Mouse (Mus musculus) kidney, adult 2 months (tissue): ENCODE results near the gene Kirrel3. TPM values are rescaled to one million over a fixed set of nuclear protein-coding genes. Genes with fewer than 3 reads are reported as not detected.
A peak's percentile ranks its signal among the peaks of the same experiment; 100 is the strongest.

ENCODE experiments used
- DNase-seq: peaks from one replicate; pipeline ENCODE4 v3.0.0; 2021
- H3K27ac ChIP-seq: fragments of 200-500 bp; 2 replicates; pipeline ENCODE4 v1.5.1; 2012; ENCODE audit warnings: low read depth, low read length, control low read depth, inconsistent platforms; ENCODE audit not compliant: insufficient read depth
- H3K27me3 ChIP-seq: fragments of 200-500 bp; replicated peaks from 2 replicates; pipeline ENCODE4 v1.6.1; 2012; ENCODE audit warnings: mild to moderate bottlenecking, moderate library complexity, low read length, inconsistent platforms; ENCODE audit not compliant: control insufficient read depth, insufficient read depth
- H3K36me3 ChIP-seq: fragments of 200-500 bp; 2 replicates; pipeline ENCODE4 v1.6.1; 2012; ENCODE audit warnings: mild to moderate bottlenecking, moderate library complexity, low read length, inconsistent platforms; ENCODE audit not compliant: control insufficient read depth, insufficient read depth
- H3K4me1 ChIP-seq: fragments of 200-500 bp; 2 replicates; pipeline ENCODE4 v1.6.1; 2011; ENCODE audit warnings: low read length; ENCODE audit not compliant: control insufficient read depth, insufficient read depth
- H3K4me3 ChIP-seq: fragments of 200-500 bp; 2 replicates; pipeline ENCODE4 v1.5.1; 2011; ENCODE audit warnings: mild to moderate bottlenecking, low read depth, low read length, control low read depth; ENCODE audit not compliant: insufficient read depth
- CTCF ChIP-seq: fragments of 200-500 bp; conservative IDR thresholded peaks from 2 replicates; pipeline ENCODE4 v1.5.1; 2011; ENCODE audit warnings: low read depth, mild to moderate bottlenecking, control low read depth, low read length, moderate library complexity, mixed read lengths; ENCODE audit not compliant: insufficient read depth, insufficient read length
- POLR2A ChIP-seq: fragments of 200-500 bp; IDR thresholded peaks from one replicate; pipeline ENCODE4 v1.6.1; 2011; ENCODE audit warnings: low read depth, low read length, control low read depth
- whole genome bisulfite sequencing: fragments of 180-500 bp; shearing (Covaris S2); methylation state at CpG from one replicate; pipeline ENCODE4 v1.1.7; 2018; 5-methylcytosine and 5-hydroxymethylcytosine counted together
- polyA plus RNA-seq: library from polyadenylated mRNA; depleted of rRNA; stranded (reverse); fragments of >200 nt; gene quantifications from 2 replicates; pipeline ENCODE4 v1.2.3, GENCODE M21; 2012

Gene Kirrel3
- polyA plus RNA-seq, 1 experiment, result 0.47 TPM

GRCm38 (mm10) chr9:34498651-34499050 is 13.0 kb downstream of the Kirrel3 start:
- Histone ChIP-seq H3K27me3 (no peaks in the 10 kb centered on the region), H3K27ac (no peak overlapping the region), H3K4me3 (no peak overlapping the region), H3K36me3 (no peaks in the 10 kb centered on the region), H3K4me1 (no peaks in the 10 kb centered on the region)
- DNase-seq, result peak; percentile 73
- 2% methylated on average over 5 of the region's 5 CpGs for WGBS
- TF ChIP-seq CTCF (peak; percentile 93), POLR2A (no peak)

GRCm38 (mm10) chr9:34507164-34507563 is 21.5 kb downstream of the Kirrel3 start:
- WGBS, result 81% methylated on average over 2 of the region's 2 CpGs
- H3K27ac ChIP-seq, result no peak overlapping the region
- H3K27me3 ChIP-seq, result no peaks in the 10 kb centered on the region; the same call in 1 of the 2 replicates
- H3K4me1 ChIP-seq, result no peaks in the 10 kb centered on the region
- no peaks in the 10 kb centered on the region for H3K36me3 ChIP-seq
- TF ChIP-seq POLR2A, result no peak
- TF ChIP-seq CTCF, result no peak
- H3K4me3 ChIP-seq, result no peak overlapping the region
- no peak for DNase-seq

- no peak for DNase-seq
- Histone ChIP-seq H3K4me1 (no peaks in the 10 kb centered on the region), H3K27ac (no peak overlapping the region), H3K36me3 (no peaks in the 10 kb centered on the region), H3K27me3 (no peaks in the 10 kb centered on the region), H3K4me3 (no peak overlapping the region)
- TF ChIP-seq CTCF, result no peak
- 88% methylated on average over 6 of the region's 6 CpGs for WGBS
These were observed 33.2 kb downstream of the Kirrel3 start for GRCm38 (mm10) chr9:34518861-34519260.

GRCm38 (mm10) chr9:34520234-34520950 is 34.7 kb downstream of the Kirrel3 start:
- TF ChIP-seq POLR2A (no peak), CTCF (no peak)
- H3K4me1 ChIP-seq, result no peaks in the 10 kb centered on the region
- no peaks in the 10 kb centered on the region for H3K36me3 ChIP-seq
- no peaks in the 10 kb centered on the region for H3K27me3 ChIP-seq
- 37% methylated on average over 20 of the region's 20 CpGs for WGBS
- no peak for DNase-seq
- no peak overlapping the region for H3K27ac ChIP-seq
- no peak overlapping the region for H3K4me3 ChIP-seq

- Histone ChIP-seq H3K4me3 (no peak overlapping the region), H3K27me3 (no peaks in the 10 kb centered on the region), H3K4me1 (no peaks in the 10 kb centered on the region), H3K36me3 (no peaks in the 10 kb centered on the region), H3K27ac (no peak overlapping the region)
- DNase-seq, result peak; percentile 4
- TF ChIP-seq CTCF (no peak), POLR2A (no peak)
- 57% methylated on average over 2 of the region's 2 CpGs for WGBS
These were observed 40.0 kb downstream of the Kirrel3 start for GRCm38 (mm10) chr9:34525695-34526094.

GRCm38 (mm10) chr9:34538591-34539335 is 53.1 kb downstream of the Kirrel3 start:
- no peak overlapping the region for H3K27ac ChIP-seq
- H3K27me3 ChIP-seq, result no peaks in the 10 kb centered on the region
- no peaks in the 10 kb centered on the region for H3K36me3 ChIP-seq
- WGBS, result 72% methylated on average over 7 of the region's 7 CpGs
- no peak for TF ChIP-seq CTCF
- TF ChIP-seq POLR2A, result no peak
- no peak overlapping the region for H3K4me3 ChIP-seq
- DNase-seq, result no peak
- H3K4me1 ChIP-seq, result no peaks in the 10 kb centered on the region

GRCm38 (mm10) chr9:34541908-34542307 is 56.2 kb downstream of the Kirrel3 start:
- no peaks in the 10 kb centered on the region for H3K27me3 ChIP-seq
- TF ChIP-seq CTCF (no peak), POLR2A (no peak)
- no peaks in the 10 kb centered on the region for H3K36me3 ChIP-seq
- DNase-seq, result no peak
- no peaks in the 10 kb centered on the region for H3K4me1 ChIP-seq
- H3K4me3 ChIP-seq, result no peak overlapping the region
- 61% methylated on average over 2 of the region's 2 CpGs for WGBS
- H3K27ac ChIP-seq, result no peak overlapping the region
